Mouse (Mus musculus): ENCODE measurements around the gene Sema4d.

DNA sequence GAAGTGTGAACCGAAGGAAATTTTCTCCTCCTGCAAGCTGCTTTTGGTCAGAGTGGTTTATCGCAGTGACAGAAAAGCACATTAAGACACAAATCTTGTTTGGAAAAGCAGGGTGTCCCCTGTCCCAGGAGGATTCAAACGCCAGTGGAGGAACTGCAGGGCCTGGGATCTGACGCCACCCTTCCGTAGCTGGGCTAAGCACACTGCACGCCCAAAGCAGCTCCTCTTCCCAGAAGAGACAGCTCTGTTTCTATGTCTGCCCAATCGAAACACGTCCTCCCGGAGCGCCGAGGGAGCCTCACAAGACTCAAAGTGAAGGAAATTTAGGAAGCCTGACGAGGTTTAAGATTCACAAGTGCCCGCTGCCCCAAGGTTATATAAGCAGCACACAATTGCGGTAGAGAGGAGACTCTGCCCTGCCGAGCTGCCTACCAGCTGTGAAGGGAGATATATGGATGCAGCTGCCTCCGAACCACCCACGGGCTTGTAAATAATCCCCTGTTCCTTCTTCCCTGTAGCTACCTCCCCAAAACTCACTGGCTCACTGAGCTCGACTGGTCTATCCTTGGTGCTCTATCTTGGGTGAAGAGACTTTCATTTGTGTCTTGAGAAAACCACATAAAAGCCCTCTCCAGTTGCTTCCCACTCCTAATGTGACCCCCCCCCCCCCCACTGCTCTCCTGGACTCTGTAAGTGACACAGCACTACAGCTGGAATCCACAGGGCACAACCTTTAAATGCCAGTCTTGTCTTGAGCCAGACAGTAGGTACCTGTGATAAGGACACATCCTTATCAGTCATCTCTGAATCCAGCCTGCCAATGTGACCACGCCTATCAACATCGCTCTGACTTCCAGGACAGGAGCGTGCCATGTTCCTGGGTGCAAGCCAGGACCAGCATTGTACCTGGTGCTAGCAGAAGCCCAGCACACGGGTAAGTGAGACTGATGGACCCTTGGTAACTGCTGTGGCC, 87.4 kb downstream of the Sema4d start:
- no peak for TF ChIP-seq HCFC1 (IDR thresholded peaks at IDR 0.05; ENCODE audit: borderline replicate concordance, insufficient read depth, low read length)
- TF ChIP-seq CHD2 (IDR thresholded peaks at IDR 0.05; ENCODE audit: low read depth, low read length), result no peak
- TF ChIP-seq ZNF384 (IDR thresholded peaks at IDR 0.05; ENCODE audit: low read depth, low read length), result no peak
- no peak for TF ChIP-seq ZC3H11A (IDR thresholded peaks at IDR 0.05; ENCODE audit: borderline replicate concordance, low read depth, low read length)
